Mouse (Mus musculus): Measurements from ENCODE around the gene Adap1.
"Not testable (repeated sequence)": the region's sequence is repeated elsewhere in the genome, so short reads cannot be mapped to it uniquely, and the experiment has no call there.

The Adap1 gene

GRCm38 (mm10) chr5:139352317-139352716 is 26.9 kb upstream of the Adap1 start, which contains the start of gene Cyp2w1:
Gene Cyp2w1 (plus strand): TSS chr5:139352617.
- ATAC-seq (ENCODE audit: insufficient number of reproducible peaks, low FRiP score, low TSS enrichment): no peak

DNA sequence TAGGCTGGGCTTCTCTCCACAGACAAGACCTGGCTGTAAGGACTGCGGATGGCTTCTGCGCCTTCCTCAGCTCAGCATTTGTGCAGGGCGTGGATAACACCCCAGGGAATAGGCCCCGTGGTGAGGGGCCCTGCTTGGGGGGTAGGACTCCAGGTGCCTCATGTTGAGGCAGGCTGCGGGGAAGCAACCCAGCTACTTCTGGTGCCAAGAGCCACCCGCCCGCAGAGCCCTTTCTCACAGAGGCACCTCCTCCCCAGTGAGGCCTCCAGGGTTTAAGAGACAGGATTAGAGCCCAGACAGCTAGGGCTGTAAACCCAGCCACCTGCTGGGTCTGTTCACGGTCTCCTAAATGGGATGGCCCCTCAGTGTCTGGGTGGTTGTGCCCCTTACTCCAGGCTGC is 26.2 kb upstream of the Adap1 start:
- ATAC-seq (ENCODE audit: insufficient number of reproducible peaks, low FRiP score, low TSS enrichment): no peak

- ATAC-seq (ENCODE audit: insufficient number of reproducible peaks, low FRiP score, low TSS enrichment): no peak
These were observed 25.7 kb upstream of the Adap1 start, which contains the start of gene Cox19 for GRCm38 (mm10) chr5:139351134-139351533. Gene Cox19 (minus strand): TSS chr5:139351418.

DNA sequence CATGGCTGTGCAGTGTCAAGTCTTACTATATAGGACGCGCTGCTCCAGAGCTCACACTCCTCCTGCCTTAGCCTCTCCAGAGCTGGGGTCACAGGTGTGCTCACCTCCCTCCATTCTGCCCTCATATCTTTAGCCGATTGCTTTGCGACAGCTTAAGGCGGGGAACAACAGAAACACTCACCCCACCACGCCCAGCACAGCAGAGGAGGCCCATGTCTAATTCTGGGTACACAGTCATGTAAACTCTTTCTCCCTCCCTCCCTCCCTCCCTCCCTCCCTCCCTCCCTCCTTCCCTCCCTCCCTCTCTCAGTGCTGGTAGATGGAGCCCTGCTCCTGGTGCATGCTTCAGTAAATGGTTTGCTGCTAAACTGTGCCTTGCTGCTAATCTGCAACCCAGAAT is 24.3 kb upstream of the Adap1 start:
- ATAC-seq (ENCODE audit: insufficient number of reproducible peaks, low FRiP score, low TSS enrichment): no peak

GRCm38 (mm10) chr5:139347225-139347624 is 21.8 kb upstream of the Adap1 start:
- no peak for ATAC-seq (ENCODE audit: insufficient number of reproducible peaks, low FRiP score, low TSS enrichment)

DNA sequence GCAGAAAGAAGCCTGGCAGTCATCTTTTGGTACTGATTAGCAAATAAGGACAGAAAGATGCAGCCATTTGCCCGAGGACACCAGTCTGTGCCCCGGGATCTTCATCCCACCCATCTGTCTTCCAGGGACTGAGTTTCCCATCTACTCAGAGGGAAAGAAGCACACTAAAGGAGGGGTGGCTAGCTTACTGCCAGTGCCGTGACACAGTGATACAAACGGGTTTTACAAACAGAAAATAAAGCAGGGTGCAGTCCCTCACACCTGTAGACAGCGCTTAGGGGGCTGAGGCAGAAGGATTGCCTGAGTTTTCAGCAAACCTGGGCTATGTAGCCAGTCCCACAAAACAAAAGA is 19.9 kb upstream of the Adap1 start:
- 0 out of 2 replicates have a peak, but pooled peaks have one; percentile 16 for ATAC-seq (ENCODE audit: insufficient number of reproducible peaks, low FRiP score, low TSS enrichment)

GRCm38 (mm10) chr5:139344687-139345363 is 19.4 kb upstream of the Adap1 start:
- ATAC-seq (ENCODE audit: insufficient number of reproducible peaks, low FRiP score, low TSS enrichment): peak; percentile 88

GRCm38 (mm10) chr5:139344021-139344686 is 18.7 kb upstream of the Adap1 start:
- ATAC-seq (ENCODE audit: insufficient number of reproducible peaks, low FRiP score, low TSS enrichment): peak; percentile 54; the same call in 1 of the 2 replicates

- ATAC-seq (ENCODE audit: insufficient number of reproducible peaks, low FRiP score, low TSS enrichment): no peak
These were observed 13.5 kb upstream of the Adap1 start for GRCm38 (mm10) chr5:139338891-139339290.

DNA sequence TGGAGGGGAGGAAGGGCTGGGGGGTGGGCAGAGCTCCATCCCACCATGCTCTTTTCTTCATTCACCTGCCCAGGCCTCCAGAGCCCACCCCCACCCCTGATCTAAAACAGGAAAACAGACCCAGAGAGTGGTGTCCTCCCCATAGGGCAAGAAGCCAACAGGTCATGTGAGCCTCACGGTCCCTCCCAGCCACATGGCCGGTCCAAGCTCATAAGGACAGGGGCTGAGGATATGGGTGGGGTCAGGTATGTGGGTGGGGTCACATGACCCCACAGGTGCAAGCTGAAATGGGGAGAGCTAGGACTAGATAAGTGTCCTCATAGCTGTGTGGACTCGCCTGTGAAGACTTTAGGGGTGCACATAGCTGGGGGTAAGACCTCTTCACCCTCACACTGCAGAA is 13.0 kb upstream of the Adap1 start:
- ATAC-seq (ENCODE audit: insufficient number of reproducible peaks, low FRiP score, low TSS enrichment): no peak

DNA sequence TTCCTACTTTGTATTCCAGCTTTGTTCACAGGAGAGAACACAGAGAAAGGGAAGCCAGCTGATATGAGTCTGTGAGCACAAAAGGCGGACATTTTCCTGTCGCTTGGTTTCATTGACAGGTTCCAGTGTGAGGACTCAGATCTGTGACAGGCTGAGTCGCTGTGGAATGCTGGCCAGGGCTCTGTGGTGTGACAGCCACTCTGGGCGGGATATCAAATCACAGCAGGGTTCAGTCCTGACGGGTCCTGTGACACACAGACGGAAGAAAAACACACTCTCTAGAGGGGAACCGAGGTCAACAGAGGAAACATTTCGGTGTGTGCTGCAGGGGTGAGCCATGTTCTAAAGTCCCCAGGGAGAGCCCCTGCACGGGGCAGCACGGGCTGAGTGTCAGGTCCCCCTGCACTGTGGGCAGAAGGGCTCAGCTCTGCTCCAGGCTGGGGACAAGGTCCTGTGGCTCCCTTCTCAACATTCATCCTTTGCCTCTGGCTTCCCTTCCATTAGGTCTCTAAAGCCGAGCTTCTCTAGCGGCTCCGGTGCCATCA is 12.5 kb upstream of the Adap1 start:
- 0 out of 2 replicates have a peak, but pooled peaks have one; percentile 46 for ATAC-seq (ENCODE audit: insufficient number of reproducible peaks, low FRiP score, low TSS enrichment)

- no peak for ATAC-seq (ENCODE audit: insufficient number of reproducible peaks, low FRiP score, low TSS enrichment)
These were observed 10.2 kb upstream of the Adap1 start for GRCm38 (mm10) chr5:139335634-139336033.

DNA sequence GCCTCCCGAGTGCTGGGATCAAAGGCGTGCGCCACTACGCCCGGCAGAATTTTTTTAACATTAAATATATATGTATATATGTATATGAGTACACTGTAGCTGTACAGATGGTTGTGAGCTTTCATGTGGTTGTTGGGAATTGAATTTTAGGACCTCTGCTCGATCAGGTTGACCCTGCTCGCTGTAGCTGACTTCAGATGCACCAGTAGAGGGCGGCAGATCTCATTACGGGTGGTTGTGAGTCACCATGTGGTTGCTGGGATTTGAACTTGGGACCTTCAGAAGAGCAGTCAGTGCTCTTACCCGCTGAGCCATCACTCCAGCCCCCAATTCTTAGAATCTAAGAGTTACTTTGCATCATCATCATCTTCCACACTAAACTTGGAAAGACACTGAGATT is 9.0 kb upstream of the Adap1 start:
- not testable (repeated sequence) for ATAC-seq (ENCODE audit: insufficient number of reproducible peaks, low FRiP score, low TSS enrichment)

DNA sequence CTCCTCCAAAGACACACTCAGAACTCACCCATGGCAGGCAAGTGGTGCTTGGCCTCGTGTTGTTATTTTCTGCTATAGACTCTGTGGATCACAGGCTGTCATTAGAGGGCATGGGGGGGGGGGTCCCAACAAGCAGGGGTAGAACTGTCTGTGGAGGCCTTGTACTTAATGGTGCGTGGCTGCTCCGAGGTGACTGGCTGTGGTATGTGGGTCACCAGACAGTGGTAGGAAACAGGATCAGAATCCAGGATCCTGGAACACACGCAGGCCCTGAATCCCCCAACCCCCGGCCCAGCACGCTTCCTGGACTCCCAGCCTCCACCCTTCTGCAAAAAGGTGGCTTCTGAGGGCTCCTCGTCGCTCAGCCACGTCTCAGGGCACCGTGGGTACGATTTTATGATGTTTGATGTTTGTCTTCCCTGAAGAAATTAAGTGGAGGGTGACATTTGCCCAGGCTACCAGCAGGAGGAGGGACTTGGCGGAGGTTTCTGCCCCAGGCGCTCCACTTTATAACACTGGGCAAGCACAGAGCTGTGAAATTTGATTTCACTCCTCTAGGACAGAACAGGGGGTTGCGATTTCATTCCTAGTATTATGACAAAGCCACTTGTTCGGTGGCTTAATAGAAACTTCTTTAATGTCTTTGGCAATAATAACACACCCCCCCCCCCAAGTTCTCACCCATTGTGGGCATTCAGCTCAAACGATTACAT is 8.0 kb upstream of the Adap1 start:
- ATAC-seq (ENCODE audit: insufficient number of reproducible peaks, low FRiP score, low TSS enrichment): no peak

GRCm38 (mm10) chr5:139332590-139333272 is 7.3 kb upstream of the Adap1 start:
- no peak for ATAC-seq (ENCODE audit: insufficient number of reproducible peaks, low FRiP score, low TSS enrichment)

- no peak for ATAC-seq (ENCODE audit: insufficient number of reproducible peaks, low FRiP score, low TSS enrichment)
These were observed 6.3 kb upstream of the Adap1 start for GRCm38 (mm10) chr5:139331742-139332141.

DNA sequence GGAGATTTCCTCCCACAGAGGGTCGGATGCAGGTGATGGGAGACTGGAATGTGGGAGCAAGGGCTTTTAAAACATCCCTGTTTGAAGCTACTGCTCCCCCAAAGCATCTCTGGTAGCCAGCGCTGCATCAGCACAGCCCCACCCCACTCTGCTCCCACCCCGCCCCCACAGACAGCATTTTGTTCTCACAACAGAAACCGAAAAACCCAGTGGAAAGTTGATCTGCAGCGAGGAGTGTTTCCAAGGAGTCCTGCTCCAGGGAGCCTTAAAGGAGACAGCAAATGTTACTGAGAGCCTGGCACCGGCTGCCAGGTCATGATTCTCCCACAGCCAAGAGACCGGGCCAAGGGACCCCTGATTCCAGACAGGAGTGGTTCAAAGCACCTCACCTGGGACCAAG is 5.3 kb upstream of the Adap1 start:
- ATAC-seq (ENCODE audit: insufficient number of reproducible peaks, low FRiP score, low TSS enrichment): no peak

GRCm38 (mm10) chr5:139327634-139328020 is 2.2 kb upstream of the Adap1 start:
- ATAC-seq (ENCODE audit: insufficient number of reproducible peaks, low FRiP score, low TSS enrichment): no peak

GRCm38 (mm10) chr5:139326986-139327633 is 1.7 kb upstream of the Adap1 start:
- ATAC-seq (ENCODE audit: insufficient number of reproducible peaks, low FRiP score, low TSS enrichment): no peak

DNA sequence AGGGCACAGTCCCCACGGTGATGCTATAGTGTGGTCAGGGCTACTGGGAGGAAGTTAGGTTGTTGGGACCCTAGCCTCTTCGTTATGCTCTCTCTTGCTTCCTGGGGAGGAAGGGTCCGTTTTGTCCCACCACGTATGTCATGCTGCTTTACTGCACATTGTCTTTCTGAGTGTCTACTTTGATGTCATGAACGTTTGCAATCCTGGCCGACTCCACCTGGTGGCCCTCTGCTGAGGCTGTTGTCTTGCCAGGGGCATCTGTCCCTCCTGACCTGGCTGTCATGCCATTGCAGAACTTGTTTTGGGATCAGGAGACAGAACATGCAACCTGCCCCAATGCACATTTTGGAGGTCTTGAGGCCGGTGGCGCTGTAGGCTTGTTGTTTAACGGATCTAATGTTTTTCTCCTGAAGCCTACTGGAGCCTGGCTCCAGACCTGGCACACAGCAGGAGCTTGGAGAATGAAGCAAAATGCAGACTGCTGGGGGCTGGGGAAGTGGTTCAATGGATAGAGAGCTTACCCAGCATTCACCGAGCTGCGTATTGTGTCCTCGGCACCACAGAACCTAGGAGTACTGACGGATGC is 782 bp upstream of the Adap1 start:
- no peak for ATAC-seq (ENCODE audit: insufficient number of reproducible peaks, low FRiP score, low TSS enrichment)
